Mouse (Mus musculus) lung, adult 2 months (tissue): Measurements from ENCODE around the gene Cd81.

Experiments
- CTCF ChIP-seq: fragments of 200-500 bp; IDR thresholded peaks from 2 replicates; pipeline ENCODE4 v1.5.1; 2011; ENCODE audit warnings: mild to moderate bottlenecking, low read length, control low read depth; ENCODE audit not compliant: insufficient read depth
- POLR2A ChIP-seq: fragments of 200-500 bp; IDR thresholded peaks from 2 replicates; pipeline ENCODE4 v1.6.1; 2011; ENCODE audit warnings: low read depth, mild to moderate bottlenecking, control low read depth, low read length, borderline replicate concordance; ENCODE audit errors: extremely low read depth

DNA sequence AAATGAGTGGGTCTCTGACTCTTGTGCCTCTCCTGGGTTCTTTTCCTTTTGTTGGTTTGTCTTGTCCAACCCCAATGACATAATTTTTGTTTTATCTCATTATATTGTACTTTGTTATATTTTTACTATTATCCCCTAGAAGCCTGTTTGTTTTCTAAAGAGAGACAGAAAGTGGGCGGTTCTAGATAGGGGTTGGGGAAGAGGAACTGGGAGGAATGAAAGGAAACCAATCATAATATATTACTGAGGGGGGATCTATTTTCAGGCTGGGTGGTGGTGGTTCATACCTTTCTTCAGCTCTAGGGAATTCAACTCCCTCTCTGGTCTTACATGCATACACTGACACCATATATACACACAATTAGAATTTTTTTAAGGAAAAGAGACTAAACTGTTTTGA is 28.2 kb upstream of the Cd81 start:
- no peak for TF ChIP-seq POLR2A
- TF ChIP-seq CTCF, result no peak
